Mouse (Mus musculus) neural tube, embryonic 12.5 days (tissue): ENCODE data around the gene Tgfb1i1. TPM values are rescaled to one million over a fixed set of nuclear protein-coding genes. Genes with fewer than 3 reads are reported as not detected.

ENCODE experiments used
- ATAC-seq: fragments of 200-750 bp; cut with Nextera tagmentation; 2 replicates; pipeline ENCODE4 v1.8.0; 2017; ENCODE audit warnings: low read depth, mild to moderate bottlenecking, moderate TSS enrichment, moderate library complexity; ENCODE audit not compliant: low FRiP score
- H3K27ac ChIP-seq: fragments of 300-500 bp; sonication (generic); 2 replicates; pipeline ENCODE4 v1.5.1; 2016
- H3K27me3 ChIP-seq: fragments of 300-500 bp; sonication (generic); replicated peaks from 2 replicates; pipeline ENCODE4 v1.6.1; 2016; ENCODE audit warnings: mild to moderate bottlenecking
- H3K36me3 ChIP-seq: fragments of 300-500 bp; sonication (generic); 2 replicates; pipeline ENCODE4 v1.6.1; 2016; ENCODE audit warnings: mild to moderate bottlenecking
- H3K4me1 ChIP-seq: fragments of 300-500 bp; sonication (generic); 2 replicates; pipeline ENCODE4 v1.6.1; 2016
- H3K4me2 ChIP-seq: fragments of 300-500 bp; sonication (generic); replicated peaks from 2 replicates; pipeline ENCODE4 v1.6.1; 2016; ENCODE audit warnings: mild to moderate bottlenecking
- H3K4me3 ChIP-seq: fragments of 300-500 bp; sonication (generic); 2 replicates; pipeline ENCODE4 v1.5.1; 2016
- H3K9ac ChIP-seq: fragments of 300-500 bp; sonication (generic); 2 replicates; pipeline ENCODE4 v1.6.1; 2016; ENCODE audit warnings: mild to moderate bottlenecking
- H3K9me3 ChIP-seq: fragments of 300-500 bp; sonication (generic); 2 replicates; pipeline ENCODE4 v1.6.1; 2016; ENCODE audit warnings: mild to moderate bottlenecking
- WGBS: fragments of 180-500 bp; shearing (Covaris S2); methylation state at CpG from one replicate; pipeline ENCODE4 v1.1.7; 2016; 5-methylcytosine and 5-hydroxymethylcytosine counted together
- microRNA-seq: library from miRNA; unstranded; fragments of <30 nt; microRNA quantifications from one replicate; pipeline ENCODE4, GENCODE M21; 2017
- polyA plus RNA-seq: library from polyadenylated mRNA; unstranded; fragments of >200 nt; fragmentation: Nextera tagmentation; extraction: Ambion mirVana; gene quantifications from 2 replicates; pipeline ENCODE4 v1.2.1, GENCODE M21; 2016

Gene Tgfb1i1
- polyA plus RNA-seq, 1 experiment from 2014 or later: 38.3 TPM

- peaks cover 10% of the 10 kb centered on the region for H3K4me1 ChIP-seq
- H3K27ac ChIP-seq: peak within 1 kb of the TSS; percentile 53; the same call in 1 of the 2 replicates
- no peaks in the 10 kb centered on the region for H3K27me3 ChIP-seq
- no peaks in the 10 kb centered on the region for H3K36me3 ChIP-seq
- ATAC-seq: peak; percentile 44; the same call in 1 of the 2 replicates
- 3% methylated on average over 47 of the region's 47 CpGs for WGBS
- peak within 1 kb of the TSS; percentile 90 for H3K4me2 ChIP-seq
- peak within 1 kb of the TSS; percentile 84 for H3K9ac ChIP-seq
- H3K9me3 ChIP-seq: no peaks in the 10 kb centered on the region
- H3K4me3 ChIP-seq: peak within 1 kb of the TSS; percentile 85
Observed at GRCm38 (mm10) chr7:128297617-128298480, 51.2 kb downstream of the Tgfb1i1 start, which contains the start of gene BC017158. Gene BC017158, minus strand, starts transcription at chr7:128298170.

GRCm38 (mm10) chr7:128298481-128299342, 52.1 kb downstream of the Tgfb1i1 start:
- WGBS: 79% methylated on average over 8 of the region's 8 CpGs
- Histone ChIP-seq H3K9ac (no peak overlapping the region; the same call in 1 of the 2 replicates), H3K36me3 (no peaks in the 10 kb centered on the region), H3K27me3 (no peaks in the 10 kb centered on the region), H3K4me1 (peaks cover 10% of the 10 kb centered on the region), H3K4me2 (peak overlapping the region; percentile 90), H3K27ac (no peak overlapping the region), H3K9me3 (no peaks in the 10 kb centered on the region), H3K4me3 (peak overlapping the region; percentile 85; the same call in 1 of the 2 replicates)
- ATAC-seq: 0 out of 2 replicates have a peak, but pooled peaks have one; percentile 29

GRCm38 (mm10) chr7:128300952-128301351, 54.3 kb downstream of the Tgfb1i1 start:
- no peak for ATAC-seq
- H3K36me3 ChIP-seq: no peaks in the 10 kb centered on the region
- H3K9ac ChIP-seq: no peak overlapping the region
- H3K27ac ChIP-seq: no peak overlapping the region
- H3K4me3 ChIP-seq: no peak overlapping the region
- H3K4me1 ChIP-seq: peaks cover 10% of the 10 kb centered on the region
- WGBS: 81% methylated on average over 3 of the region's 3 CpGs
- no peaks in the 10 kb centered on the region for H3K27me3 ChIP-seq
- no peak overlapping the region for H3K4me2 ChIP-seq
- H3K9me3 ChIP-seq: no peaks in the 10 kb centered on the region

GRCm38 (mm10) chr7:128302151-128302550, 55.5 kb downstream of the Tgfb1i1 start:
- H3K4me2 ChIP-seq: no peak overlapping the region
- WGBS: 77% methylated on average over 3 of the region's 3 CpGs
- H3K4me1 ChIP-seq: peaks cover 6% of the 10 kb centered on the region
- no peaks in the 10 kb centered on the region for H3K36me3 ChIP-seq
- no peak overlapping the region for H3K27ac ChIP-seq
- ATAC-seq: no peak
- H3K4me3 ChIP-seq: no peak overlapping the region
- no peaks in the 10 kb centered on the region for H3K27me3 ChIP-seq
- no peaks in the 10 kb centered on the region for H3K9me3 ChIP-seq
- no peak overlapping the region for H3K9ac ChIP-seq

GRCm38 (mm10) chr7:128304198-128304597, 57.6 kb downstream of the Tgfb1i1 start:
- no peak overlapping the region for H3K9ac ChIP-seq
- H3K9me3 ChIP-seq: no peaks in the 10 kb centered on the region
- no peak overlapping the region for H3K4me2 ChIP-seq
- no peak overlapping the region for H3K4me3 ChIP-seq
- ATAC-seq: no peak
- H3K27me3 ChIP-seq: no peaks in the 10 kb centered on the region
- H3K36me3 ChIP-seq: no peaks in the 10 kb centered on the region
- WGBS: 77% methylated on average over 6 of the region's 6 CpGs
- H3K27ac ChIP-seq: no peak overlapping the region
- no peaks in the 10 kb centered on the region for H3K4me1 ChIP-seq

GRCm38 (mm10) chr7:128304907-128305306, 58.3 kb downstream of the Tgfb1i1 start:
- H3K4me3 ChIP-seq: no peak overlapping the region
- H3K9ac ChIP-seq: no peak overlapping the region
- no peak overlapping the region for H3K4me2 ChIP-seq
- H3K27ac ChIP-seq: no peak overlapping the region
- no peaks in the 10 kb centered on the region for H3K36me3 ChIP-seq
- no peaks in the 10 kb centered on the region for H3K27me3 ChIP-seq
- H3K9me3 ChIP-seq: no peaks in the 10 kb centered on the region
- no peak for ATAC-seq
- WGBS: 11% methylated on average over 5 of the region's 5 CpGs
- no peaks in the 10 kb centered on the region for H3K4me1 ChIP-seq

Small RNAs within 50 kb of the gene (microRNA-seq; reads per million reads assigned to microRNA genes)
- not detected for gene Mir3103

Other genes starting within 250 kb of the Tgfb1i1 start
- 0.23 TPM in 1 of 2 replicates, not detected in the other for gene Trim72, start 242.9 kb upstream of the Tgfb1i1 start, polyA plus RNA-seq
- gene Itgam, start 184.2 kb upstream of the Tgfb1i1 start, polyA plus RNA-seq: 0.91 and 1.1 TPM in 2 replicates
- gene Gm49368, start 184.1 kb upstream of the Tgfb1i1 start, polyA plus RNA-seq: not detected in 2 replicates
- gene Itgax, start 117.3 kb upstream of the Tgfb1i1 start, polyA plus RNA-seq: not detected in 2 replicates
- gene Itgad, start 92.4 kb upstream of the Tgfb1i1 start, polyA plus RNA-seq: not detected in 2 replicates
- 2.1 and 3.3 TPM in 2 replicates for gene Cox6a2, start 40.4 kb upstream of the Tgfb1i1 start, polyA plus RNA-seq
- 15.2 and 17.3 TPM in 2 replicates for gene Armc5, start 9.5 kb upstream of the Tgfb1i1 start, polyA plus RNA-seq
- gene 9130023H24Rik, start 8.8 kb upstream of the Tgfb1i1 start, polyA plus RNA-seq: 10.7 and 12.6 TPM in 2 replicates
- not detected in 2 replicates for gene Slc5a2, start 18.8 kb downstream of the Tgfb1i1 start, polyA plus RNA-seq
- 20.1 and 23.3 TPM in 2 replicates for gene BC017158, start 51.4 kb downstream of the Tgfb1i1 start, polyA plus RNA-seq
- 18.6 and 22.7 TPM in 2 replicates for gene Rgs10, start 171.9 kb downstream of the Tgfb1i1 start, polyA plus RNA-seq
- gene Tial1, start 214.9 kb downstream of the Tgfb1i1 start, polyA plus RNA-seq: 29.4 and 30.9 TPM in 2 replicates